Mouse (Mus musculus) E14TG2a.4 (cell line): ENCODE results near the gene Pdzd2.

ENCODE experiments used
- CTCF ChIP-seq: conservative IDR thresholded peaks from 2 replicates; pipeline ENCODE4 v1.5.1; 2014; ENCODE audit warnings: low read length
- POU5F1 ChIP-seq: IDR thresholded peaks from 2 replicates; pipeline ENCODE4 v1.6.1; 2014; ENCODE audit warnings: low read length, borderline replicate concordance

GRCm38 (mm10) chr15:12725256-12725655, 14.5 kb downstream of the Pdzd2 start:
- TF ChIP-seq CTCF (no peak), POU5F1 (no peak)
